Mouse (Mus musculus) lung, postnatal 36 days (tissue): ENCODE data around the gene Rab3d.
"Not testable (repeated sequence)": the region's sequence is repeated elsewhere in the genome, so short reads cannot be mapped to it uniquely, and the experiment has no call there.

ENCODE experiments used
- DNase-seq: peaks from one replicate; pipeline ENCODE4 v3.0.0; 2022; ENCODE audit warnings: mixed read lengths

The Rab3d gene

GRCm38 (mm10) chr9:21904031-21904430, 14.0 kb downstream of the Rab3d start:
- no peak for DNase-seq

- DNase-seq, result peak; percentile 89
Observed at GRCm38 (mm10) chr9:21901223-21901820, 16.7 kb downstream of the Rab3d start.

GRCm38 (mm10) chr9:21889229-21889628, 28.8 kb downstream of the Rab3d start:
- DNase-seq, result no peak

GRCm38 (mm10) chr9:21876601-21877000, 41.4 kb downstream of the Rab3d start:
- DNase-seq, result no peak

GRCm38 (mm10) chr9:21872204-21872603, 45.8 kb downstream of the Rab3d start:
- no peak for DNase-seq

GRCm38 (mm10) chr9:21870879-21871524, 47.0 kb downstream of the Rab3d start:
- DNase-seq, result peak; percentile 68

GRCm38 (mm10) chr9:21869290-21869689, 48.7 kb downstream of the Rab3d start:
- DNase-seq, result peak; percentile 88

GRCm38 (mm10) chr9:21867726-21868125, 50.3 kb downstream of the Rab3d start:
- DNase-seq, result no peak

- DNase-seq, result peak; percentile 46
Observed at GRCm38 (mm10) chr9:21866641-21867040, 51.4 kb downstream of the Rab3d start.

- DNase-seq, result no peak
Observed at GRCm38 (mm10) chr9:21865673-21866398, 52.2 kb downstream of the Rab3d start.

GRCm38 (mm10) chr9:21862181-21862580, 55.8 kb downstream of the Rab3d start:
- no peak for DNase-seq

- not testable (repeated sequence) for DNase-seq
Observed at GRCm38 (mm10) chr9:21860349-21860748, 57.6 kb downstream of the Rab3d start.

- DNase-seq, result no peak
Observed at GRCm38 (mm10) chr9:21859606-21860005, 58.4 kb downstream of the Rab3d start.

GRCm38 (mm10) chr9:21858084-21858483, 59.9 kb downstream of the Rab3d start:
- peak; percentile 88 for DNase-seq

- no peak for DNase-seq
Observed at GRCm38 (mm10) chr9:21857501-21857900, 60.5 kb downstream of the Rab3d start.
